Mouse (Mus musculus) MN1 (cell line): ENCODE measurements around the gene 1700001O22Rik.

ENCODE experiments used
- DNase-seq: peaks from one replicate; pipeline ENCODE4 v3.0.0-alpha.2; 2016; ENCODE audit warnings: low spot score

Gene 1700001O22Rik

DNA sequence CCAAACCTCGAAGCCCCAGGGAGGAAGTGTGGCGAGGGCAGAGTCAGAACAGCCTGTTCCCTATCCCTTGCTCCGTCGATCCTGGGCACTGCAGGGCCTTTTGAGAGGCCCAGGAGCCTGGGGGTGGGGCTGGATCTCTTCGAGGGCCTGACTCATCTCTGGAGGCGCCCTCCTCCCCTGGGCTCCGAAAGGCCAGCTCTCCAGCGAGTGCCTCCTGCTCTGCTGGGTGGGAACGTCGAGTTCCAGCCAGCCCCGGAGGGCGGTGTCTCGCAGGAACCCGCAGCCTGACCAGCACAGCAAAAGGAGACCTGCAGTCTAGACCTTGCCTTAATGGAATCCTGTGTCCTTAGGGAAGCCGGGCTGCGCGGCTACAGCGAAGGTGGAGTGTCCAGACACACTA lies 50.2 kb downstream of the 1700001O22Rik start:
- DNase-seq, result peak; percentile 84

DNA sequence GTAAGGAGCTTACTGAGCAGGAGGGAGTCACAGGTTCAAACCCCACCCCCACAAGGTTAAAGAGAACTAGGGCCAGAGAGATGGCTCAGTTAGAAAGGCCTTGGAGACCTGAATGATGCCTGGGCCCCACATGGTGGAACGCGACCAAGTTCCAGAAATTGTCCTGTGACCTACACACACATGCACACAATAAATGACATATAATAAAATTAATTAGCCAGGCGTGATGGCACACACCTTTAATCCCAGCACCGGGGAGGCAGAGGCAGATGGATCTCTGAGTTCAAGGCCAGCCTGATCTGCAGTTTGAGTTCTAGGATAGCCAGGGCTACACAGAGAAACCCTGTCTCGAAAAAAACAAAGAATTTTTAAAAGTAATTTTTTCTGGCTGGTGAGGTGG lies 51.0 kb downstream of the 1700001O22Rik start:
- no peak for DNase-seq

DNA sequence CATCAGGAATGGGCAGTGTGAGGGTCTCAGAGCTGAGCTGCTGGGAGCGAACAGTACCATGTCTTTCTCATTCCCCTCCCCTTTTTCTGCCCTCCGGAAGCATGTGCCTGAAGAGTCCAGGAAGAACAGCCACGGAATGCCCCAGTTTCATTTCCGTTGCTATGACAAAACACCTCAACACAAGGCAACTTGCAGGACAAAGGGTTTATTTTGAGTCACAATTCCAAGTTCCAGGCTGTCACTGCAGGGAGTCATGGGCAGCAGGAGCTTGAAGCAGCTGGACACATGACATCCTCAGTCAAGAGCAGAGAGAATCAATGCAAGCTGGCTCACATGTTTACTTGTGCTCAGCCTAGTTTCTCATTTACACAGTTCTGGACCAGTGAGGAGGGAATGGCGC lies 53.4 kb downstream of the 1700001O22Rik start:
- DNase-seq, result no peak

DNA sequence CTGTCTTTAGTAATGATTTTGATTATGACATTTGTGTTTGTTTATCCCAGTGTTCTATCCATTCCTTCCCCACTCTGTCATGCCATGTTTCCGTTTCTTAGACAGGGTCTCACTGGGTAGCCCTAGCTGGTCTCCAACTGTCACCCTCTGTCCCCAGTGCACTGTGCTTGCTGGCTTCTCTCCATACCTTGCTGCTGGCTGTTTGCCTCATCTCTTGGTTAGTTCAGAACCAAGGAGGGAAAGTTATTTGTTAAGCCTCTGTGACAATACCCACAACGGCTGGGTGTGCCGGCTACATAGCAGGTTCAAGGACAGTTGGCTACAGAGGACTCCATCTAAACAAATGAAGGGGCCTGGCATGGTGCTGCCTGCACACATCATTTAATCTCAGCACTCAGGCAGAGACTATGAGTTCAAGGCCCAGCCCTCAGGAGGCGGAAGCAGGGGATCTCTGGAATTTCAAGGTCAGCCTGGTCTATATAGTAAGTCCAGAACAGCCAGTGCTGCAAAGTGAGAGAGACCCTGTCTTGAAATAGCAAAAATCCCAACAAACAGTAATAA lies 55.8 kb downstream of the 1700001O22Rik start:
- no peak for DNase-seq
